Mouse (Mus musculus) erythroid progenitor cell, adult 5-6 weeks (primary cell): Measurements from ENCODE around the gene Il1rl2. TPM values are rescaled to one million over a fixed set of nuclear protein-coding genes. Genes with fewer than 3 reads are reported as not detected.
"Not testable (repeated sequence)": the region's sequence is repeated elsewhere in the genome, so short reads cannot be mapped to it uniquely, and the experiment has no call there.

ENCODE experiments used
- ATAC-seq: replicated peaks from 2 replicates; pipeline ENCODE4 v1.8.0; 2016; ENCODE audit warnings: moderate number of reproducible peaks, mild to moderate bottlenecking, moderate TSS enrichment, inconsistent platforms; ENCODE audit not compliant: poor library complexity, low FRiP score, severe bottlenecking
- total RNA-seq, 2 experiments: library from RNA; stranded (forward) in 1 of 2; stranded (reverse) in 1 of 2; fragments of 150-400 nt in 1 of 2; fragments of 186-747, 209-891 nt in 1 of 2; gene quantifications; 2 replicates each; pipeline versions ENCODE4 v1.2.3 to v1.2.4; 2015 to 2017; ENCODE audit warnings: low replicate concordance in 2 of 2

Gene Il1rl2
- 2.5 and 3.4 TPM in 2 replicates for total RNA-seq (2015; ENCODE audit: low replicate concordance)
- 2.8 TPM in 1 of 2 replicates, not detected in the other for total RNA-seq (2017; ENCODE audit: low replicate concordance)

GRCm38 (mm10) chr1:40324457-40324856 lies at the start of gene Il1rl2:
Gene Il1rl2, plus strand, starts transcription at chr1:40324610.
- ATAC-seq: peak; percentile 53

- no peak for ATAC-seq
Observed at GRCm38 (mm10) chr1:40275285-40276013, 49.0 kb upstream of the Il1rl2 start.

GRCm38 (mm10) chr1:40277944-40278343 lies 46.5 kb upstream of the Il1rl2 start:
- ATAC-seq: no peak

- ATAC-seq: no peak
Observed at GRCm38 (mm10) chr1:40278720-40279119, 45.7 kb upstream of the Il1rl2 start.

GRCm38 (mm10) chr1:40279182-40279743 lies 45.1 kb upstream of the Il1rl2 start:
- ATAC-seq: no peak

GRCm38 (mm10) chr1:40281950-40282349 lies 42.5 kb upstream of the Il1rl2 start:
- no peak for ATAC-seq

- no peak for ATAC-seq
Observed at GRCm38 (mm10) chr1:40282394-40282793, 42.0 kb upstream of the Il1rl2 start.

GRCm38 (mm10) chr1:40283995-40284394 lies 40.4 kb upstream of the Il1rl2 start:
- no peak for ATAC-seq

GRCm38 (mm10) chr1:40290489-40291255 lies 33.7 kb upstream of the Il1rl2 start:
- no peak; the same call in 1 of the 2 replicates for ATAC-seq

GRCm38 (mm10) chr1:40292231-40292630 lies 32.2 kb upstream of the Il1rl2 start:
- no peak for ATAC-seq

GRCm38 (mm10) chr1:40293891-40294290 lies 30.5 kb upstream of the Il1rl2 start:
- no peak for ATAC-seq

- ATAC-seq: no peak
Observed at GRCm38 (mm10) chr1:40294824-40295223, 29.6 kb upstream of the Il1rl2 start.

- 0 out of 2 replicates have a peak, but pooled peaks have one; percentile 33 for ATAC-seq
Observed at GRCm38 (mm10) chr1:40298053-40298452, 26.4 kb upstream of the Il1rl2 start.

- peak; percentile 97 for ATAC-seq
Observed at GRCm38 (mm10) chr1:40303179-40303866, 21.1 kb upstream of the Il1rl2 start.

- ATAC-seq: not testable (repeated sequence)
Observed at GRCm38 (mm10) chr1:40304321-40304720, 20.1 kb upstream of the Il1rl2 start.

- no peak for ATAC-seq
Observed at GRCm38 (mm10) chr1:40306111-40306510, 18.3 kb upstream of the Il1rl2 start.

GRCm38 (mm10) chr1:40311123-40311522 lies 13.3 kb upstream of the Il1rl2 start:
- ATAC-seq: peak; percentile 59

- ATAC-seq: no peak
Observed at GRCm38 (mm10) chr1:40311625-40312024, 12.8 kb upstream of the Il1rl2 start.

GRCm38 (mm10) chr1:40314016-40314415 lies 10.4 kb upstream of the Il1rl2 start:
- no peak for ATAC-seq

- no peak for ATAC-seq
Observed at GRCm38 (mm10) chr1:40317657-40318056, 6.8 kb upstream of the Il1rl2 start.
